9 mouse cellular contexts compared by ENCODE assay signal in genomic region chr8:26622311-26623052, GRCm38 (mm10).
A peak's percentile ranks its signal among the peaks of the same experiment; 100 is the strongest.
DNase-seq lines count a peak whose midpoint lies in the region; ATAC-seq and TF ChIP-seq lines count a peak whose summit lies in the region.
"Had no signal": no experiment of that assay in that cellular context is flagged by ENCODE, and none has a peak within 500 bp of the region (broad histone marks: within the 10 kb centered on the region; RNA-seq: fewer than 3 reads in every experiment).

No protein-coding gene starts in this region.

- H3K27ac ChIP-seq in embryonic facial prominence, embryonic 15.5 days (replicated peaks), result no peak overlapping the region
- no peak overlapping the region for H3K27ac ChIP-seq in intestine, postnatal 0 days (ENCODE audit: low read depth, low read length)

- peak overlapping the region; percentile 10; the same call in 1 of the 2 replicates for H3K4me2 ChIP-seq in embryonic facial prominence, embryonic 15.5 days (replicated peaks)
- H3K4me2 ChIP-seq in intestine, postnatal 0 days (replicated peaks; ENCODE audit: low read depth), result peak overlapping the region; percentile 17; the same call in 1 of the 2 replicates

- ATAC-seq in embryonic facial prominence, embryonic 15.5 days (ENCODE audit: insufficient number of reproducible peaks, low FRiP score, low TSS enrichment, low read depth), result no peak
- ATAC-seq in intestine, postnatal 0 days, result no peak

- peaks cover 21% of the 10 kb centered on the region; the same call in 1 of the 2 replicates for H3K4me1 ChIP-seq in embryonic facial prominence, embryonic 15.5 days
- no peaks in the 10 kb centered on the region for H3K4me1 ChIP-seq in intestine, postnatal 0 days (replicated peaks; ENCODE audit: control insufficient read depth, insufficient read depth, low read length)

- H3K27me3 ChIP-seq in embryonic facial prominence, embryonic 15.5 days, result no peaks in the 10 kb centered on the region
- H3K27me3 ChIP-seq in intestine, postnatal 0 days (replicated peaks; ENCODE audit: control insufficient read depth, insufficient read depth, low read length), result no peaks in the 10 kb centered on the region

- WGBS in embryonic facial prominence, embryonic 15.5 days, result 32% methylated on average over 12 of the region's 12 CpGs
- 40% methylated on average over 12 of the region's 12 CpGs for WGBS in intestine, postnatal 0 days

- no peak for TF ChIP-seq CTCF in intestine, postnatal 0 days (IDR thresholded peaks at IDR 0.05; ENCODE audit: low read depth)

- intact Hi-C loops in gastrocnemius, postnatal 14 days (cut with DNase I; ENCODE audit: low total_unique reads), result no loop called here

- DNase-seq in kidney, postnatal 4 days, result peak; percentile 31 to 53
- no peak for DNase-seq in kidney, adult 11 months
- peak; percentile 40 for DNase-seq in retina, embryonic 14.5 days (ENCODE audit: low spot score)
- DNase-seq in layer of hippocampus, postnatal 25 days (ENCODE audit: extremely low spot score in 1 of 2, low spot score in 1 of 2), result no peak
- no peak for DNase-seq in Muller cell, postnatal 12 days (ENCODE audit: inconsistent ontology term)
- DNase-seq in gastrocnemius, postnatal 14 days, result no peak
- DNase-seq: adrenal gland, postnatal 10 days had no signal

- no peaks in the 10 kb centered on the region for H3K9me3 ChIP-seq in embryonic facial prominence, embryonic 15.5 days (replicated peaks)
- no peaks in the 10 kb centered on the region for H3K9me3 ChIP-seq in intestine, postnatal 0 days (ENCODE audit: control insufficient read depth)

- H3K36me3 ChIP-seq in embryonic facial prominence, embryonic 15.5 days, result no peaks in the 10 kb centered on the region
- no peaks in the 10 kb centered on the region for H3K36me3 ChIP-seq in intestine, postnatal 0 days (ENCODE audit: control insufficient read depth, insufficient read depth)

- H3K9ac ChIP-seq in embryonic facial prominence, embryonic 15.5 days, result no peak overlapping the region
- H3K9ac ChIP-seq in intestine, postnatal 0 days (ENCODE audit: low read depth, low read length), result no peak overlapping the region

- no peak overlapping the region for H3K4me3 ChIP-seq in embryonic facial prominence, embryonic 15.5 days (replicated peaks)
- H3K4me3 ChIP-seq in intestine, postnatal 0 days (ENCODE audit: low read depth, low read length), result no peak overlapping the region

Comparison
In these comparisons a context has a peak if more than half of its experiments do, and no peak if none do; other contexts are left out.
1. DNase-seq: peak in kidney, postnatal 4 days (2 of 2) and retina, embryonic 14.5 days (single experiment); none in kidney, adult 11 months (single experiment), layer of hippocampus, postnatal 25 days (0 of 2), Muller cell, postnatal 12 days (single experiment) and gastrocnemius, postnatal 14 days (single experiment).